Mouse (Mus musculus) cerebellum, adult 2 months (tissue): ENCODE measurements at regions not wholly inside any gene's neighbourhood (a gene's known extent, or its start where the extent isn't known, plus 50 kb on each side); places are given as distances from the start of the nearest gene placed in this dataset.

Experiments
- DNase-seq, 2 experiments: peaks; one replicate each; pipeline ENCODE4 v3.0.0; 2021
- H3K27ac ChIP-seq: fragments of 200-500 bp; 2 replicates; pipeline ENCODE4 v1.5.1; 2012; ENCODE audit warnings: low read length, control low read depth, inconsistent platforms; ENCODE audit not compliant: insufficient read depth
- H3K27me3 ChIP-seq: fragments of 200-500 bp; 2 replicates; pipeline ENCODE4 v1.6.1; 2012; ENCODE audit warnings: inconsistent platforms, mild to moderate bottlenecking, low read length, moderate library complexity; ENCODE audit not compliant: control insufficient read depth, insufficient read depth
- H3K4me1 ChIP-seq: fragments of 200-500 bp; 2 replicates; pipeline ENCODE4 v1.6.1; 2011; ENCODE audit warnings: low read length; ENCODE audit not compliant: control insufficient read depth, insufficient read depth
- H3K4me3 ChIP-seq: fragments of 200-500 bp; replicated peaks from 2 replicates; pipeline ENCODE3; 2011; ENCODE audit warnings: mild to moderate bottlenecking, low read depth, low read length, control low read depth; ENCODE audit not compliant: insufficient read depth
- CTCF ChIP-seq: fragments of 200-500 bp; IDR thresholded peaks from 2 replicates; pipeline ENCODE4 v1.5.1; 2011; ENCODE audit warnings: low read depth, mild to moderate bottlenecking, control low read depth, low read length, moderate library complexity, borderline replicate concordance; ENCODE audit not compliant: insufficient read depth
- POLR2A ChIP-seq: fragments of 200-500 bp; IDR thresholded peaks from 2 replicates; pipeline ENCODE4 v1.6.1; 2011; ENCODE audit warnings: low read length, control low read depth, borderline replicate concordance; ENCODE audit not compliant: insufficient read depth
- WGBS: fragments of 180-500 bp; shearing (Covaris S2); methylation state at CpG from one replicate; pipeline ENCODE4 v1.1.7; 2018; 5-methylcytosine and 5-hydroxymethylcytosine counted together

DNA sequence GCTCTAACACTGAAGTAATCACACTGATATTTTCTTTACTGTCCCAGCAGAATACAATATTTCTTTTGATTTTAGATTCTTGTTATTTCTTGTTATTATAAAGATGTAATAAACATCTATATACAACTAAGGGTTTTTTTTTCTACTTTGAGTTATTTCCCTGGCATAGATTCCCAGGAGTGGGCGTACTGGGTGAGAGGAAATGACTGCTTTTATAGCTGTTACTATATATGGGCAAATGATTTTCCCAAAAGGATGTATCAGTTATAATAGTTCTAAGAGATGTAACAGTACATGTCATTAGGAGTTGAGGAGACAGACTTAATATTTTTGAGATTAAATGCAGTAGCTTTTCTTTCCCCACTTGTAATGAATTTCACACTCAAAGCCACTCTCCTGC, 109.6 kb downstream of the E030025P04Rik start:
- no peak overlapping the region for H3K27ac ChIP-seq
- no peak for DNase-seq
- H3K4me3 ChIP-seq: no peak overlapping the region
- H3K27me3 ChIP-seq: no peaks in the 10 kb centered on the region; the same call in 1 of the 2 replicates
- H3K4me1 ChIP-seq: peaks cover 8% of the 10 kb centered on the region
- 98% methylated on average over 1 of the region's 1 CpGs for WGBS
- TF ChIP-seq POLR2A (no peak), CTCF (no peak)

DNA sequence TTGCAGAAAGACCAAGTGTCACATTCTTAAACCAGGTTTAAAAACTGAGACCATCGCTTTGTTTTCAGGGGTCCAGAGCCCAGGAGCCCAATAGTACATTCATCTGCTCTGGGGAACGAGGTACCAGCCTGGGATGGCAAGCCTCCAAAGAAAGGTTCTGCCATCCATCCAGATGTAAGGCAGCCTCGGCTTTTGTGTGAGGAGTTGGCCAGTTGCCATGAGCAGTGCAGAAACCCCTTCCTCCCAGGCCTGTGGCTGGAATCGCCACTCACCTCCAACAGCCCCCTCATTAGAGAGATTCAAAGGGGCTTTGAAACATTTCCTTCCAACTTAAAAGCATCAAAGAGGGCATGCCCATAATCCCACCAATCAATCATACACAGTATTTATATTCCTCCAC, 110.1 kb downstream of the E030025P04Rik start:
- no peaks in the 10 kb centered on the region; the same call in 1 of the 2 replicates for H3K27me3 ChIP-seq
- 69% methylated on average over 4 of the region's 4 CpGs for whole genome bisulfite sequencing

DNA sequence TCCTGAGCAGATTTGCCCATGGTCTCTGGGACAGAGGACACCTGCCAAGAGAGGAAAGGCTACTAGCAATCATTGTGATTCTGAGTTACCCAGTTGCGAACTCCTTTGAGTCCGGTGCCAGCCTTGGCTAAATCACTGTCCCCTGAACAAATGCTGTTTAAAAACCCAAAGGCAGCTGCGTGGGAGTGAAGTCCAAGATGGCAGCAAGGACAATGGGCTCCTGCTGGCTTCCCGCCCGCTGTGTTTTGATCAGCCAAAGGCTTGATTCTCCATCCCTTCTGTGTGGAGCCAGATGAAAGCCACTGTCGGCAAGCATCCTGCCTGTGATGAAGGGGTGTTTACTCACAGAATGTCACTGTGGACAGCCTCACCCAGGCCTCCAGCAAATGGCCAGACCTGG, 111.4 kb downstream of the E030025P04Rik start:
- Histone ChIP-seq H3K4me1 (peaks cover 2% of the 10 kb centered on the region; the same call in 1 of the 2 replicates), H3K27me3 (no peaks in the 10 kb centered on the region; the same call in 1 of the 2 replicates), H3K27ac (no peak overlapping the region), H3K4me3 (no peak overlapping the region)
- 48% methylated on average over 6 of the region's 6 CpGs for WGBS
- TF ChIP-seq CTCF: no peak
- no peak for TF ChIP-seq POLR2A
- peak; percentile 21 to 28 for DNase-seq

More for the DNA sequence above, 110.1 kb downstream of the E030025P04Rik start:
- H3K4me1 ChIP-seq: peaks cover 2% of the 10 kb centered on the region
- no peak overlapping the region for H3K4me3 ChIP-seq
- DNase-seq: no peak
- H3K27ac ChIP-seq: no peak overlapping the region
- no peak for TF ChIP-seq CTCF
- TF ChIP-seq POLR2A: no peak

DNA sequence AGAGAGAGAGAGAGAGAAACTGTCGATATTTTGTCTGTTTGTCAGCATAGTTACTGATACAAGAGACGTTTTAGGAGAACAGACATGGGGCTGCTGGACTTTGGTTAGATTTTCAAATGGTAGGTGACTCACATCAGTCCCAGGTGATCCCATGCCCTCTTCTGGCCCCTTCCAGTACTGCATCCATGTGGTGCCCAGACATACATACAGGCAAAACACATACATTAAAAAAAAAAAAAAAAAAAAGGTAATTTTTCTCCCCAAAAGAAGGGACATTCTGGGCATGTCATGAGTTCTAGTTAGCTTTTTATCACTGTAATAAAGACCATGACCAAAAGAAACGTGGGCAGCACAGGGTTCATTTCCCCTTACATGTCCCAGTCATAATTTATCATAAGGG, 110.3 kb downstream of the Axin2 start:
- peak; percentile 37 to 49 for DNase-seq
- 38% methylated on average over 3 of the region's 3 CpGs for WGBS
- Histone ChIP-seq H3K4me1 (peaks cover 2% of the 10 kb centered on the region; the same call in 1 of the 2 replicates), H3K27me3 (no peaks in the 10 kb centered on the region; the same call in 1 of the 2 replicates), H3K4me3 (no peak overlapping the region), H3K27ac (no peak overlapping the region)
- no peak for TF ChIP-seq POLR2A
- TF ChIP-seq CTCF: peak; percentile 67

DNA sequence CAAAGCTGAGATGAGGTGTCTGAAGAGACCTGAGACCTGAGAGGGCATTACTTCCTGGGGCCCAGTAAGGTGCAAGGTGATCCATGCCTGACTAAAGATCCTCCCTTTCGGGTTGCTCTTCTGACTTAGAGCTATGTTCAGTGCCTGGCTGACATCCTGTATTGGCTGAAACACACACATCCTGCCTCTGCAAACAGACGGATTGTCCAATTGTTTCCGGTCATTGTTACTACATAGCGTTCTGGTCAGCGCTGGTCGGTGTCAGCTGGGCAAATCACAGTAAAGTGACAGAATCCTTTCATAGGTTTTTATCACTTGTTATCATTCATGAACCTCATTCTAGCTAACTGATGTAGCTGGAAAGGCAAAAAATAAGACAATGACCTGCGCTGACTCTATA, 109.7 kb downstream of the Axin2 start:
- DNase-seq: no peak
- Histone ChIP-seq H3K4me1 (peaks cover 2% of the 10 kb centered on the region; the same call in 1 of the 2 replicates), H3K27ac (no peak overlapping the region), H3K4me3 (no peak overlapping the region), H3K27me3 (no peaks in the 10 kb centered on the region; the same call in 1 of the 2 replicates)
- 64% methylated on average over 7 of the region's 7 CpGs for WGBS
- TF ChIP-seq POLR2A (no peak), CTCF (no peak)

DNA sequence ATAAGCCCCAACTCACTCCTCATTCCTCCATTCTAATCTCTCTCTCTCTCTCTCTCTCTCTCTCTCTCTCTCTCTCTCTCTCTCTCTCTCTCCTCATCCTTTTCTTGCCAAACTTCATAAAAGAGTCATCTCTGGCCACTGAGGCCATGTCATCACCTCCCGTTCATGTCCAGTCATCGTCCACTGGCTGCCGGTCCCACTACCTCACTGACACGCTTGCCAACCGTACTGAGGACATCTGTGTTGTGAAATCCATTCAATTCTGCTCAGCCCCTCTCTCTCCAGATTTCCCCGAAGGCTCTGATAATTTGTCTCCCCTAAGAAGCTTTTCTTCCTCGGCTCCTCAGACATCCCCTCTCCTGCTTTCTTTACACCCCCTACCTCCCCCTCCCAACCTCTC, 94.7 kb downstream of the Axin2 start:
- H3K4me3 ChIP-seq: no peak overlapping the region
- 43% methylated on average over 7 of the region's 7 CpGs for WGBS
- no peaks in the 10 kb centered on the region for H3K4me1 ChIP-seq
- H3K27ac ChIP-seq: no peak overlapping the region
- no peaks in the 10 kb centered on the region for H3K27me3 ChIP-seq
- TF ChIP-seq POLR2A (no peak), CTCF (no peak)
- no peak for DNase-seq

DNA sequence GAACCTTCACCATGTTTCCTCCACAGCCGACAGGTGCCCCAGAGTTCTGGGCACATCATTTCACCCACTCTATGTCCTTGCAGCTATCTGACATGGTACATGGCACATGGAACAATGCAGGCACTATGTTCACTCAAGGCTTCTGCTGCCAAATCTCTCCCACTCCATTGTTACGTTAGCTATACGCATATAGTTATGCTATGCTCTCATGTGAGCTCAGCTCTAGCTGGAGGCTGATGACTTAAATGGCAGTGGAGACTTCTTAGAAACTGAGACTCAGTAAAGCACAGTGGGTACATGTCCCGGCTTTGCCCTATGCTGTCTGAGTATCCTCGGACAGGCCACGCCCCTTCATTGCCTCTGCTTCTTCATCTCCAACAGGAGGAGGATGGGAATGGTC, 91.0 kb downstream of the Axin2 start:
- TF ChIP-seq POLR2A (no peak), CTCF (no peak)
- H3K4me3 ChIP-seq: no peak overlapping the region
- WGBS: 91% methylated on average over 6 of the region's 6 CpGs
- no peak overlapping the region for H3K27ac ChIP-seq
- DNase-seq: no peak
- H3K27me3 ChIP-seq: no peaks in the 10 kb centered on the region
- H3K4me1 ChIP-seq: no peaks in the 10 kb centered on the region

DNA sequence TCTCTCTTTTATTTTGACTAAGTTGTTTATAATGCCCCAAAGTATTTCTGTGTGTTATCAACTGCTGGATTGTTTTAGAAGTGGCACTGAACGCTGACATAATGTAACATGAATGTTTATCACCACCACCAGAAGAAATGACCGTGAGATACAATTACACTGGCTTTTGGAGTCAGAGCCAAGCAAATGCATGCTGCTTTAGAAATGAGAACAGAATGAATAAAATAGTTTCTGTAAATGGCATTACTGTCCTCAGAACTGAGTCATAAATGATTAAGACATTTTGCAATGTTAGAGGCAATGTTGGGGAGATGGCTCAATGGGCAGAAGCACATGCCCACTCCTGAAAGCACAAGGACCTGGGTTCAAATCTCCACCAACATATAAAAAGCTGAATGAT, 88.7 kb downstream of the Axin2 start:
- TF ChIP-seq CTCF: no peak
- no peak for TF ChIP-seq POLR2A
- H3K27ac ChIP-seq: no peak overlapping the region
- 67% methylated on average over 2 of the region's 2 CpGs for WGBS
- H3K4me3 ChIP-seq: no peak overlapping the region
- no peak for DNase-seq
- H3K27me3 ChIP-seq: no peaks in the 10 kb centered on the region
- H3K4me1 ChIP-seq: no peaks in the 10 kb centered on the region

DNA sequence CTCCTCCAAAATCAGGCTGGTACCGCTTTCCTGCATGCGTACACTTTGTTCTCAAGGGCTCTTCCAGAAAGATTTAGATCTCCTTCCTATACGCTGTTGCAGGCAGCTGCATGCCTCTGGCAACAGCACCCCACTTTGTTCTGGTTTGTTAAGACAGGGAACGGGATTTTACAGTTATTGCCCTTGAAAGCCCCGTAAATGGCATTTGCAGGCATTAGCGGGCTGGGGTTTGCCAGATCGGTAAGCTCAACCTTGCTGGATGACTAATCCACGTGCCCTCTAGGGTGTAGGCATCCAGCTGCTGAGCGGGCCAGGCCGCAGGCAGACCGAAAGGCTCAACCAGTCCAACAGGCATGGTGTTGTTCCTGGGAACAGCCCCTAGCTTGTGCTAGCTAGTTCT, 85.5 kb downstream of the Axin2 start:
- Histone ChIP-seq H3K4me1 (no peaks in the 10 kb centered on the region), H3K27ac (no peak overlapping the region), H3K4me3 (no peak overlapping the region), H3K27me3 (no peaks in the 10 kb centered on the region)
- DNase-seq: no peak
- TF ChIP-seq POLR2A: no peak
- no peak for TF ChIP-seq CTCF
- WGBS: 94% methylated on average over 11 of the region's 11 CpGs
